Mouse (Mus musculus) liver, adult 2 months (tissue): ENCODE results near the gene Egfl7. TPM values are rescaled to one million over a fixed set of nuclear protein-coding genes. Genes with fewer than 3 reads are reported as not detected.

ENCODE experiments used
- DNase-seq: peaks from one replicate; pipeline ENCODE4 v3.0.0-alpha.2; 2011; ENCODE audit warnings: low read depth, low spot score; ENCODE audit errors: extremely low read depth
- H3K27ac ChIP-seq: fragments of 200-500 bp; replicated peaks from 2 replicates; pipeline ENCODE4 v1.5.1; 2012; ENCODE audit warnings: low read depth, mild to moderate bottlenecking, control low read depth, inconsistent platforms, low read length; ENCODE audit not compliant: insufficient read depth
- H3K27me3 ChIP-seq: fragments of 200-500 bp; 2 replicates; pipeline ENCODE4 v1.6.1; 2012; ENCODE audit warnings: mild to moderate bottlenecking, moderate library complexity, low read length, inconsistent platforms; ENCODE audit not compliant: control insufficient read depth, insufficient read depth
- H3K36me3 ChIP-seq: fragments of 200-500 bp; 2 replicates; pipeline ENCODE4 v1.6.1; 2012; ENCODE audit warnings: low read length, inconsistent platforms; ENCODE audit not compliant: control insufficient read depth, insufficient read depth
- H3K4me1 ChIP-seq: fragments of 200-500 bp; 2 replicates; pipeline ENCODE4 v1.6.1; 2011; ENCODE audit warnings: low read length; ENCODE audit not compliant: control insufficient read depth, insufficient read depth
- H3K4me3 ChIP-seq: fragments of 200-500 bp; 2 replicates; pipeline ENCODE4 v1.5.1; 2011; ENCODE audit warnings: low read depth, mild to moderate bottlenecking, control low read depth, low read length, moderate library complexity; ENCODE audit not compliant: insufficient read depth
- H3K79me2 ChIP-seq: fragments of 200-500 bp; 2 replicates; pipeline ENCODE4 v1.6.1; 2012; ENCODE audit warnings: inconsistent platforms, mild to moderate bottlenecking, low read length, moderate library complexity; ENCODE audit not compliant: control insufficient read depth, insufficient read depth
- H3K9ac ChIP-seq: fragments of 200-500 bp; 2 replicates; pipeline ENCODE4 v1.6.1; 2012; ENCODE audit warnings: low read depth, mild to moderate bottlenecking, control low read depth, inconsistent platforms, low read length
- CTCF ChIP-seq: fragments of 200-500 bp; IDR thresholded peaks from 2 replicates; pipeline ENCODE4 v1.5.1; 2011; ENCODE audit warnings: low read depth, low read length, control low read depth
- POLR2A ChIP-seq: fragments of 200-500 bp; IDR thresholded peaks from 2 replicates; pipeline ENCODE4 v1.6.1; 2011; ENCODE audit warnings: low read length, control low read depth; ENCODE audit not compliant: insufficient read depth; ENCODE audit errors: extremely low read depth
- WGBS: fragments of 180-500 bp; shearing (Covaris S2); methylation state at CpG from one replicate; pipeline ENCODE4 v1.1.7; 2018; 5-methylcytosine and 5-hydroxymethylcytosine counted together
- polyA plus RNA-seq: library from polyadenylated mRNA; depleted of rRNA; stranded (reverse); fragments of >200 nt; gene quantifications from 2 replicates; pipeline ENCODE4 v1.2.3, GENCODE M21; 2012
- total RNA-seq: library from RNA; depleted of rRNA; stranded (reverse); fragments of >200 nt; gene quantifications from 2 replicates; pipeline ENCODE4 v1.2.3, GENCODE M21; 2014

The Egfl7 gene
- total and polyA plus RNA-seq, 2 experiments, result 58.6 to 90.0 TPM

- no peaks in the 10 kb centered on the region for H3K79me2 ChIP-seq
- DNase-seq, result peak; percentile 88
These were observed 29.4 kb downstream of the Egfl7 start for GRCm38 (mm10) chr2:26609261-26609661.

DNA sequence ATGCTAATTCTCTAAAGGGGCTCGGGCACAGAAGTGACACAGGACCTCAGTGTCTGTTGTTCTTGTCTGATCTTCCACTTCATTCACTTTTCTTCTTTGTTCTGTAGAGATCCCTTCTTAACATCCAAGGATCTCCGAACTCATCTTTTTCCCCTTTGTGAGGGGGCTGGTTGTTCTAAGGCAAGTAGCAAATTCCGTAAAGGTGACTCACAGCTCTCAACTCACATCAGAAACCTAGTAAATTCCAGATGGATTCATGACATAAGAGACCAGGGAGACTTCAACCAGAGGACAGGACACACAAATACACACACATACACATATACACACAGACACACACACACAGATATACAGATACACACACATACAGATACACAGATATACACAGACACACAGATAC is 30.7 kb downstream of the Egfl7 start:
- Histone ChIP-seq H3K9ac (no peak overlapping the region), H3K4me1 (peaks cover 7% of the 10 kb centered on the region; the same call in 1 of the 2 replicates), H3K79me2 (no peaks in the 10 kb centered on the region), H3K4me3 (no peak overlapping the region), H3K36me3 (no peaks in the 10 kb centered on the region), H3K27ac (no peak overlapping the region), H3K27me3 (no peaks in the 10 kb centered on the region)
- WGBS, result 98% methylated on average over 3 of the region's 3 CpGs
- no peak for TF ChIP-seq POLR2A
- no peak for TF ChIP-seq CTCF
- DNase-seq, result no peak

More at GRCm38 (mm10) chr2:26609261-26609661, 29.4 kb downstream of the Egfl7 start:
- Histone ChIP-seq H3K4me3 (no peak overlapping the region), H3K4me1 (peaks cover 12% of the 10 kb centered on the region; the same call in 1 of the 2 replicates), H3K27me3 (no peaks in the 10 kb centered on the region), H3K9ac (no peak overlapping the region), H3K36me3 (no peaks in the 10 kb centered on the region), H3K27ac (peak overlapping the region; percentile 23; the same call in 1 of the 2 replicates)
- no peak for TF ChIP-seq POLR2A
- TF ChIP-seq CTCF, result no peak

GRCm38 (mm10) chr2:26611054-26611453 is 31.2 kb downstream of the Egfl7 start:
- H3K4me3 ChIP-seq, result no peak overlapping the region
- H3K27me3 ChIP-seq, result no peaks in the 10 kb centered on the region
- H3K79me2 ChIP-seq, result no peaks in the 10 kb centered on the region
- DNase-seq, result peak; percentile 87
- no peak overlapping the region for H3K27ac ChIP-seq
- H3K36me3 ChIP-seq, result no peaks in the 10 kb centered on the region
- no peak for TF ChIP-seq POLR2A
- no peak for TF ChIP-seq CTCF
- H3K4me1 ChIP-seq, result peaks cover 7% of the 10 kb centered on the region; the same call in 1 of the 2 replicates
- no peak overlapping the region for H3K9ac ChIP-seq

DNA sequence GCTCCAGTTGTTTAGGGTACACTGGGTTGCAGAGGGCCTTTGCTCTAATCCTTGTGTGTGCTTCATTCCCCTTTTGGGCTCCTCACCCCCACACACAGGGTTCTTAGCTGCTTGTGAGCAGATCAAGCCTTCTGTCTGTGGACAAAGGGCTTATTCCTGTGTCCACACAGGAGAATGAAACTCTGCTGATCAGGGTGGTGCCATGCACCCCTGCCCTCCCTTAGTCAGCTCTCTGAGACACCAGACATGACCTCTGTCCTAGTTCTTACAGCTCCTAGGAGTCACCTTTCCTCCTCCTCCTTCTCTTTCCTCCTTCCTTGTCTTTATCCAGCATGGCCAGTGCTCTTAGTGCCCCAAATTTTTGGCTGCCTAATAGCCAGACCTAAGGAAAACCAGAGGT is 32.1 kb downstream of the Egfl7 start:
- Histone ChIP-seq H3K27ac (no peak overlapping the region), H3K27me3 (no peaks in the 10 kb centered on the region), H3K4me3 (no peak overlapping the region), H3K79me2 (no peaks in the 10 kb centered on the region), H3K4me1 (peaks cover 7% of the 10 kb centered on the region; the same call in 1 of the 2 replicates), H3K36me3 (no peaks in the 10 kb centered on the region), H3K9ac (no peak overlapping the region)
- DNase-seq, result no peak
- TF ChIP-seq POLR2A (no peak), CTCF (no peak)

GRCm38 (mm10) chr2:26614903-26615302 is 35.1 kb downstream of the Egfl7 start:
- Histone ChIP-seq H3K4me1 (peaks cover 2% of the 10 kb centered on the region; the same call in 1 of the 2 replicates), H3K9ac (no peak overlapping the region), H3K27ac (no peak overlapping the region), H3K36me3 (no peaks in the 10 kb centered on the region), H3K79me2 (no peaks in the 10 kb centered on the region), H3K4me3 (no peak overlapping the region), H3K27me3 (no peaks in the 10 kb centered on the region)
- no peak for TF ChIP-seq CTCF
- no peak for TF ChIP-seq POLR2A
- DNase-seq, result peak; percentile 82
- 48% methylated on average over 5 of the region's 5 CpGs for WGBS

GRCm38 (mm10) chr2:26615459-26616124 is 35.8 kb downstream of the Egfl7 start:
- H3K79me2 ChIP-seq, result no peaks in the 10 kb centered on the region
- no peak for TF ChIP-seq POLR2A
- TF ChIP-seq CTCF, result no peak
- no peaks in the 10 kb centered on the region for H3K36me3 ChIP-seq
- no peaks in the 10 kb centered on the region for H3K27me3 ChIP-seq
- H3K9ac ChIP-seq, result no peak overlapping the region
- H3K4me3 ChIP-seq, result no peak overlapping the region
- WGBS, result 79% methylated on average over 4 of the region's 4 CpGs
- peaks cover 2% of the 10 kb centered on the region; the same call in 1 of the 2 replicates for H3K4me1 ChIP-seq
- DNase-seq, result peak; percentile 53
- no peak overlapping the region for H3K27ac ChIP-seq
